Mouse (Mus musculus): ENCODE measurements around the gene Gmeb2. TPM values are rescaled to one million over a fixed set of nuclear protein-coding genes. Genes with fewer than 3 reads are reported as not detected.

Gene Gmeb2
- polyA plus RNA-seq, 1 experiment from 2014 or later, result 13.0 TPM

DNA sequence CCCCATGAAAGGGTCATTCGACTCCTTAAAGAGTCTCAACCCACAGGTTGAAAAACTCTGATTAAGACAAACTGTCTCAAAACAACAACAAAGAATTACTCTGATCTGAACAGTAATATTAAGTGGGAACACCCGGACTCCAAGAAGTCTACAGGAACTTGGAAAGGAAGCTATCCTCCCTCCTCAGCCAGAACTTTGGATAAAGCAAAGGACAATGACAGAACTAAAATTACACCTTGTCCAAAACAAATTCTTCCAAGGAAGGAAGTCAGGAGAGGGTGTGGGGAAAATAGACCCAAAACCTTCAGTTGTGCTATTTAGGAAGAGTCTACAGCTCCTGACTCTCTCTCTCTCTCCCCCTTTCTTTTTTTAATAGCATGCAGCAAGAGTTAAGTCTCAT lies 15.7 kb downstream of the Gmeb2 start:
- peaks cover 88% of the 10 kb centered on the region for H3K36me3 ChIP-seq
- no peak overlapping the region for H3K27ac ChIP-seq
- ATAC-seq, result no peak
- H3K9me3 ChIP-seq (replicated peaks), result no peaks in the 10 kb centered on the region
- no peak overlapping the region for H3K4me3 ChIP-seq
- H3K27me3 ChIP-seq (replicated peaks), result no peaks in the 10 kb centered on the region
- WGBS (ENCODE audit: insufficient replicate concordance), result 92% methylated on average over 2 of the region's 2 CpGs
- H3K4me1 ChIP-seq, result 0 out of 2 replicates have a peak, but pooled peaks cover 3% of the 10 kb centered on the region
- H3K4me2 ChIP-seq, result no peak overlapping the region
- no peak overlapping the region for H3K9ac ChIP-seq

GRCm38 (mm10) chr2:181266839-181267238 lies 21.0 kb downstream of the Gmeb2 start:
- no peak overlapping the region for H3K9ac ChIP-seq
- H3K27me3 ChIP-seq (replicated peaks), result no peaks in the 10 kb centered on the region
- no peak for ATAC-seq
- WGBS (ENCODE audit: insufficient replicate concordance), result 96% methylated on average over 2 of the region's 2 CpGs
- H3K4me3 ChIP-seq, result no peak overlapping the region
- peaks cover 93% of the 10 kb centered on the region for H3K36me3 ChIP-seq
- H3K27ac ChIP-seq, result no peak overlapping the region
- H3K9me3 ChIP-seq (replicated peaks), result no peaks in the 10 kb centered on the region
- no peaks in the 10 kb centered on the region for H3K4me1 ChIP-seq
- H3K4me2 ChIP-seq, result no peak overlapping the region

DNA sequence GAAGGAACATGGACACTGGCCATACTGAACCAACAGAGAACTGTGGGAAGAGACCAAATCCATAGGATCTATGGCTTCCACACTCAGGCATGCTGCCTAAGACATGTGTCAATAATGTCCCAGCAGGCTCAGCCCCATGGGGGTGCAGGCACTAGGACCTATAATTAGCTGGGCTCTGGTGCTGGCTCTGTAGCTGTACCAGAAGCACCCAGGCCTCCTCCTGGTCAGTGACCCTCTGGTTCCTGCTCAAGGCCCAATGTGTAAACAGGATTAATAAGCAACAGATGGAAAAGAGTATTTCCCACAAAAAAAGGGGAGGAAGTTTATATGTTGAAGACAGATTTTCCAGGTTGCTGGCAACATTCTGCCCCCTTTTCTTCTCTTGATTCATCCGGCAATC lies 34.6 kb downstream of the Gmeb2 start:
- Histone ChIP-seq H3K4me2 (no peak overlapping the region), H3K9ac (no peak overlapping the region), H3K27ac (no peak overlapping the region), H3K36me3 (peaks cover 73% of the 10 kb centered on the region), H3K4me1 (no peaks in the 10 kb centered on the region), H3K4me3 (no peak overlapping the region), H3K27me3 (replicated peaks) (no peaks in the 10 kb centered on the region), H3K9me3 (replicated peaks) (no peaks in the 10 kb centered on the region)
- no peak for ATAC-seq
- WGBS (ENCODE audit: insufficient replicate concordance), result 53% methylated on average over 1 of the region's 1 CpGs

DNA sequence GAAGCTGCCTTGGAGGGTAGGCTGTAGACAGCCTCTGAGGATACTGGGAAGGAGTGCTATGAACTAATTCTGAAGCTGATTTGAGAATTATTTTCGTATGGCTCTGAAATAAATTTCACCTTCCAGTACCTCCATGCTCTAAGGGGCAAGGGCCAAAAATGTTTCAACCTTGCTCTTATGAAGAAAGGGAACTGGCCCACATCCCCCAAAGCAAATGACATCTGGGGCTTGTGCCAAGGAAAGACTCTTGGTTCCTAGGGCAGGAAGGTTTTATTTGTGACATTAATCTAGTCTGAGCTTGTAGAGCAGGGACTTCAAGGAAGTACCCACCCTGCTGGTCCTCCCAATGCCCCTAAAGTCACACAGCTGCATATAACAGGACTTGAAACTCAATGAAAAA lies 36.0 kb downstream of the Gmeb2 start:
- H3K4me1 ChIP-seq, result no peaks in the 10 kb centered on the region
- no peak overlapping the region for H3K4me2 ChIP-seq
- no peak overlapping the region for H3K9ac ChIP-seq
- 69% methylated on average over 1 of the region's 1 CpGs for whole genome bisulfite sequencing (ENCODE audit: insufficient replicate concordance)
- H3K27ac ChIP-seq, result no peak overlapping the region
- no peak overlapping the region for H3K4me3 ChIP-seq
- H3K36me3 ChIP-seq, result peaks cover 59% of the 10 kb centered on the region
- ATAC-seq, result no peak
- H3K27me3 ChIP-seq (replicated peaks), result no peaks in the 10 kb centered on the region
- no peaks in the 10 kb centered on the region for H3K9me3 ChIP-seq (replicated peaks)

- 0 out of 2 replicates have a peak, but pooled peaks have one; percentile 36 for ATAC-seq
Measured at GRCm38 (mm10) chr2:181249217-181249616, 38.6 kb downstream of the Gmeb2 start.

DNA sequence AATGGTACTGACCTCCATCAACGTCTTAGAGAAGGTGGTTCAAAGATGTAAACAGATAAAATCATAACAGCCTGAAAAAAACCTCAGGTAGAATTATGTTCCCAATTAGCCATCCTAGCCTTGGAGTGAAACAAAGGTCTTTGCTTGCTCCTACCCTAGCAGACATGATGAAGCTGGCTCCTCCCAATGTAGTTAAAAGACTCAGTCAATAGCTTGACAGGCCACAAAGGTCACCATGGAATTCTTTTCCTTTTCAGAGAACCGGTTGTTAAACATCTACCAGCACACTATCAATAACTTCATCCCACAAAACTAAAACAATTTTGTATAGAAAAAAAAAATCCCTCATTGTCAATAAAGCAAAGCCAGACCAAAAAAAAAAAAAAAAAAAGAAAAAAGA lies 42.8 kb downstream of the Gmeb2 start:
- Histone ChIP-seq H3K27ac (no peak overlapping the region), H3K36me3 (peaks cover 7% of the 10 kb centered on the region; the same call in 1 of the 2 replicates), H3K4me2 (no peak overlapping the region), H3K4me1 (peaks cover 37% of the 10 kb centered on the region), H3K9me3 (replicated peaks) (no peaks in the 10 kb centered on the region), H3K27me3 (replicated peaks) (0 out of 2 replicates have a peak, but pooled peaks cover 5% of the 10 kb centered on the region), H3K4me3 (no peak overlapping the region), H3K9ac (no peak overlapping the region)
- whole genome bisulfite sequencing (ENCODE audit: insufficient replicate concordance), result 41% methylated on average over 2 of the region's 2 CpGs
- no peak for ATAC-seq

More at GRCm38 (mm10) chr2:181249217-181249616, 38.6 kb downstream of the Gmeb2 start:
- Histone ChIP-seq H3K4me1 (peaks cover 2% of the 10 kb centered on the region; the same call in 1 of the 2 replicates), H3K4me2 (no peak overlapping the region), H3K27ac (no peak overlapping the region), H3K9ac (no peak overlapping the region), H3K27me3 (replicated peaks) (no peaks in the 10 kb centered on the region), H3K9me3 (replicated peaks) (no peaks in the 10 kb centered on the region), H3K36me3 (peaks cover 34% of the 10 kb centered on the region), H3K4me3 (no peak overlapping the region)
- WGBS (ENCODE audit: insufficient replicate concordance), result 74% methylated on average over 10 of the region's 10 CpGs

- Histone ChIP-seq H3K4me1 (peaks cover 42% of the 10 kb centered on the region), H3K27ac (peak overlapping the region; percentile 61; the same call in 1 of the 2 replicates), H3K36me3 (peaks cover 13% of the 10 kb centered on the region), H3K9ac (no peak overlapping the region), H3K4me2 (peak overlapping the region; percentile 36), H3K27me3 (replicated peaks) (0 out of 2 replicates have a peak, but pooled peaks cover 5% of the 10 kb centered on the region), H3K9me3 (replicated peaks) (no peaks in the 10 kb centered on the region), H3K4me3 (no peak overlapping the region)
- WGBS (ENCODE audit: insufficient replicate concordance), result 18% methylated on average over 10 of the region's 11 CpGs
- ATAC-seq, result peak; percentile 57
Measured at GRCm38 (mm10) chr2:181243706-181244394, 44.0 kb downstream of the Gmeb2 start.

- H3K4me1 ChIP-seq, result peaks cover 42% of the 10 kb centered on the region
- peak overlapping the region; percentile 79 for H3K9ac ChIP-seq
- H3K9me3 ChIP-seq (replicated peaks), result no peaks in the 10 kb centered on the region
- H3K4me3 ChIP-seq, result peak overlapping the region; percentile 72
- H3K27ac ChIP-seq, result no peak overlapping the region
- no peak for ATAC-seq
- H3K4me2 ChIP-seq, result peak overlapping the region; percentile 82
- 0 out of 2 replicates have a peak, but pooled peaks cover 5% of the 10 kb centered on the region for H3K27me3 ChIP-seq (replicated peaks)
- 60% methylated on average over 3 of the region's 3 CpGs for WGBS (ENCODE audit: insufficient replicate concordance)
- H3K36me3 ChIP-seq, result peaks cover 26% of the 10 kb centered on the region
Measured at GRCm38 (mm10) chr2:181242314-181242665, 45.5 kb downstream of the Gmeb2 start.

- Histone ChIP-seq H3K36me3 (peaks cover 30% of the 10 kb centered on the region), H3K4me2 (peak within 1 kb of the TSS; percentile 82), H3K27me3 (replicated peaks) (0 out of 2 replicates have a peak, but pooled peaks cover 5% of the 10 kb centered on the region), H3K4me1 (peaks cover 42% of the 10 kb centered on the region), H3K4me3 (peak within 1 kb of the TSS; percentile 72), H3K9me3 (replicated peaks) (no peaks in the 10 kb centered on the region), H3K9ac (peak within 1 kb of the TSS; percentile 79), H3K27ac (peak within 1 kb of the TSS; percentile 31; the same call in 1 of the 2 replicates)
- WGBS (ENCODE audit: insufficient replicate concordance), result 9% methylated on average over 16 of the region's 16 CpGs
- peak; percentile 83 for ATAC-seq
Measured at GRCm38 (mm10) chr2:181241602-181242313, 46.1 kb downstream of the Gmeb2 start, which contains the start of gene Helz2. Helz2 (minus strand) TSS chr2:181242027.

DNA sequence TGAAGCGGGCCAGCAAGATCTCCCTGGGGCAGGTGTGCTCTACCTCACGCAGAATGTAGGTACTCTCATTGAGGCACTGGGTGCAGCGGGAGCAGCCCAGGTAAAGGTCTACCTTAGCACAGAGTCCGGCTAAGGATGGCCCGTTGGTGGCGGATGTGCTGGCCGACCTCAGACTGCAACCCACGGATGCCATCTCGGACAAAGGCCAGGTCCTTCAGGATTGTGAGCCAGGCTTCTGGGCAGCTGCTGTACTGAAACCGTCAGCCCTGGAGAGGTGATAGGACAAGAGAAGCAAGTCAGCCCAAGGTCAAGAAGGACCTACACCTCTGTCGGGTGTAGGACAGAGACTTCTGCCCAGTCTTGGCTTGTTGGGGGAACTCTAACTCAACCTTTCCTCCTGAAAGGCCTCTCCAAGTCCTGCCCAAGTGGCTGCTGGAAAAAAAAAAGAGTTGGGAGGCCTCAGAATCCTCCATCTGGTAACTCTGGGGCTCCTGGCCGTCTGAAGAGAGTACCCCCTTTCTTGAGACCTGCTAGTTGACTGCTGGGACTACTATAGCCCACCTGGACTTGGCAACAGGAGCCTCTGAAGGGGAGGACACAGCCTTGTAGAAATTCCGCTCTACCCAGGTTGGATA lies 46.9 kb downstream of the Gmeb2 start:
- no peak for ATAC-seq
- 85% methylated on average over 13 of the region's 13 CpGs for WGBS (ENCODE audit: insufficient replicate concordance)
- H3K27ac ChIP-seq, result no peak overlapping the region
- peak overlapping the region; percentile 82 for H3K4me2 ChIP-seq
- H3K4me1 ChIP-seq, result peaks cover 42% of the 10 kb centered on the region
- peak overlapping the region; percentile 79 for H3K9ac ChIP-seq
- 0 out of 2 replicates have a peak, but pooled peaks cover 5% of the 10 kb centered on the region for H3K27me3 ChIP-seq (replicated peaks)
- H3K9me3 ChIP-seq (replicated peaks), result no peaks in the 10 kb centered on the region
- H3K4me3 ChIP-seq, result peak overlapping the region; percentile 72
- peaks cover 38% of the 10 kb centered on the region for H3K36me3 ChIP-seq

DNA sequence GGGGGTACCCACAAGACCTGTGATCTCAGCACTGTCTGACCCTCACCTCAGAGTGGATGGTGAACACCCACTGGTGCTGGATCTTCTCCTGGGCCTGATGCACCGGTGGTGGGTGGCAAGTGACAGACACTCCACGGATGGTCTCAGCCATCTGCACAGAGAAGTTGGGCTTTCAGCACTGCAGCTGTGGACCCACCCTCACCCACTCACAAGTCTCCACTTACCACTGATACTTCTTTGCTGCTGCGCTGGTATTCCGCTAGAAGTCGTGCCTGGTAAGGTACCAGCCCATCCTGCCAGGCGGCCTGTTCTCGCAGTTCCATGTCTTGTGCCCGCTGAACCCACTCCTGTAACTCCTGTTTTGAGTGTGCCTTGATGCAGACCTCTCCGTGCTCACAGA lies 48.6 kb downstream of the Gmeb2 start:
- Histone ChIP-seq H3K4me3 (no peak overlapping the region), H3K27me3 (replicated peaks) (0 out of 2 replicates have a peak, but pooled peaks cover 5% of the 10 kb centered on the region), H3K9ac (no peak overlapping the region), H3K9me3 (replicated peaks) (no peaks in the 10 kb centered on the region), H3K4me2 (no peak overlapping the region), H3K4me1 (peaks cover 41% of the 10 kb centered on the region), H3K36me3 (peaks cover 41% of the 10 kb centered on the region), H3K27ac (no peak overlapping the region)
- WGBS (ENCODE audit: insufficient replicate concordance), result 88% methylated on average over 9 of the region's 9 CpGs
- no peak for ATAC-seq

- H3K9ac ChIP-seq, result no peak overlapping the region
- peaks cover 43% of the 10 kb centered on the region for H3K36me3 ChIP-seq
Measured at GRCm38 (mm10) chr2:181238861-181239260, 49.0 kb downstream of the Gmeb2 start.

More at GRCm38 (mm10) chr2:181238861-181239260, 49.0 kb downstream of the Gmeb2 start:
- no peak for ATAC-seq
- Histone ChIP-seq H3K27ac (no peak overlapping the region), H3K4me3 (no peak overlapping the region), H3K4me2 (no peak overlapping the region), H3K9me3 (replicated peaks) (no peaks in the 10 kb centered on the region), H3K27me3 (replicated peaks) (0 out of 2 replicates have a peak, but pooled peaks cover 5% of the 10 kb centered on the region), H3K4me1 (peaks cover 37% of the 10 kb centered on the region)
- WGBS (ENCODE audit: insufficient replicate concordance), result 51% methylated on average over 2 of the region's 2 CpGs

All from liver, embryonic 12.5 days (tissue).